Mouse (Mus musculus): ENCODE data around the gene Aars.
"Not testable (repeated sequence)": the region's sequence is repeated elsewhere in the genome, so short reads cannot be mapped to it uniquely, and the experiment has no call there.

Gene Aars

GRCm38 (mm10) chr8:111032916-111033315, at the start of gene Aars:
Aars (plus strand) TSS chr8:111033144.
- DNase-seq (ENCODE audit: low spot score in 2 of 2): no peak

- no peak for DNase-seq (ENCODE audit: low spot score in 2 of 2)
Measured at GRCm38 (mm10) chr8:110987805-110988744, 44.9 kb upstream of the Aars start.

- no peak for DNase-seq (ENCODE audit: low spot score in 2 of 2)
Measured at GRCm38 (mm10) chr8:110990017-110990416, 42.9 kb upstream of the Aars start.

GRCm38 (mm10) chr8:110996641-110997430, 36.1 kb upstream of the Aars start:
- DNase-seq (ENCODE audit: low spot score in 2 of 2): no peak

- peak; percentile 90 to 92 for DNase-seq (ENCODE audit: low spot score in 2 of 2)
Measured at GRCm38 (mm10) chr8:110997547-110998531, 35.1 kb upstream of the Aars start, which contains the start of gene Ddx19a. Ddx19a (minus strand) TSS chr8:110997800.

GRCm38 (mm10) chr8:111010230-111010991, 22.5 kb upstream of the Aars start:
- DNase-seq (ENCODE audit: low spot score in 2 of 2): not testable (repeated sequence)

- not testable (repeated sequence) for DNase-seq (ENCODE audit: low spot score in 2 of 2)
Measured at GRCm38 (mm10) chr8:111026609-111027008, 6.3 kb upstream of the Aars start.

GRCm38 (mm10) chr8:111027391-111027937, 5.5 kb upstream of the Aars start:
- peak; percentile 91 to 94 for DNase-seq (ENCODE audit: low spot score in 2 of 2)

- no peak for DNase-seq (ENCODE audit: low spot score in 2 of 2)
Measured at GRCm38 (mm10) chr8:111029589-111029988, 3.4 kb upstream of the Aars start.

- no peak for DNase-seq (ENCODE audit: low spot score in 2 of 2)
Measured at GRCm38 (mm10) chr8:111030045-111030444, 2.9 kb upstream of the Aars start.

GRCm38 (mm10) chr8:111031572-111031971, 1.4 kb upstream of the Aars start, which contains the start of gene Ddx19b:
Ddx19b (minus strand) TSS chr8:111031751.
- DNase-seq (ENCODE audit: low spot score in 2 of 2): no peak

GRCm38 (mm10) chr8:111033482-111034215, 705 bp downstream of the Aars start:
- DNase-seq (ENCODE audit: low spot score in 2 of 2): peak; percentile 97 to 100

- DNase-seq (ENCODE audit: low spot score in 2 of 2): no peak
Measured at GRCm38 (mm10) chr8:111034276-111034675, 1.3 kb downstream of the Aars start.

- DNase-seq (ENCODE audit: low spot score in 2 of 2): no peak
Measured at GRCm38 (mm10) chr8:111036591-111036990, 3.6 kb downstream of the Aars start.

- DNase-seq (ENCODE audit: low spot score in 2 of 2): no peak
Measured at GRCm38 (mm10) chr8:111042546-111042945, 9.6 kb downstream of the Aars start.

- no peak for DNase-seq (ENCODE audit: low spot score in 2 of 2)
Measured at GRCm38 (mm10) chr8:111044003-111044734, 11.2 kb downstream of the Aars start.

- no peak for DNase-seq (ENCODE audit: low spot score in 2 of 2)
Measured at GRCm38 (mm10) chr8:111048694-111049093, 15.8 kb downstream of the Aars start.

GRCm38 (mm10) chr8:111049106-111049505, 16.2 kb downstream of the Aars start:
- DNase-seq (ENCODE audit: low spot score in 2 of 2): no peak
